Mouse (Mus musculus): ENCODE results near the gene Ssu2. TPM values are rescaled to one million over a fixed set of nuclear protein-coding genes. Genes with fewer than 3 reads are reported as not detected.

The Ssu2 gene
- polyA plus RNA-seq, 1 experiment from 2014 or later, result 1.8 TPM

GRCm38 (mm10) chr6:112382990-112383685 lies 4.7 kb downstream of the Ssu2 start:
- H3K4me3 ChIP-seq (replicated peaks), result no peak overlapping the region
- no peak overlapping the region for H3K9ac ChIP-seq
- peaks cover 4% of the 10 kb centered on the region; the same call in 1 of the 2 replicates for H3K4me1 ChIP-seq
- no peaks in the 10 kb centered on the region for H3K9me3 ChIP-seq (replicated peaks)
- H3K27ac ChIP-seq (replicated peaks), result no peak overlapping the region
- no peak overlapping the region for H3K4me2 ChIP-seq (replicated peaks)
- H3K36me3 ChIP-seq, result no peaks in the 10 kb centered on the region
- no peaks in the 10 kb centered on the region for H3K27me3 ChIP-seq
- 71% methylated on average over 8 of the region's 8 CpGs for WGBS
- ATAC-seq (ENCODE audit: insufficient number of reproducible peaks, low FRiP score, low TSS enrichment, low read depth), result peak; percentile 58

DNA sequence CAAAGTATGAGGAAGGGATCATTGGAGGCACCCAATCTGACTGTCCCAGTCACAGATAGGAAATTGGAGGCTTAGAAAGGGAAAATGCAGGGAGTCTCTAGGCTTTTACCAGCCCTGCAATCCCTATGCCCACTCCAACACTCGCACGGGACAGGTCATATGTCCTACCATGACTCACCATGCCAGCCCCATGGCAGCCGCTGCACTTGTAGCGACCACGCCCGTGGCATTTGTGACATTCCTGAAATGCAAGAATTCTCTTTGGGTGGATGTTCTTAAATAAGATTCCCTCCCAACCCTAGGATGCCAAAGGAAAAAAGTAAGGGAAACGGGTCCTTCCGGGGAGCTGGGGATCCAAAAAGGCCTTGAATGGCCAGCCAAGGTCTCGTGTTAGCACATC lies 8.8 kb downstream of the Ssu2 start:
- Histone ChIP-seq H3K9ac (no peak overlapping the region), H3K27ac (replicated peaks) (no peak overlapping the region), H3K36me3 (no peaks in the 10 kb centered on the region), H3K9me3 (replicated peaks) (no peaks in the 10 kb centered on the region), H3K4me1 (peaks cover 4% of the 10 kb centered on the region; the same call in 1 of the 2 replicates), H3K4me2 (replicated peaks) (no peak overlapping the region), H3K27me3 (0 out of 2 replicates have a peak, but pooled peaks cover 6% of the 10 kb centered on the region), H3K4me3 (replicated peaks) (no peak overlapping the region)
- no peak for ATAC-seq (ENCODE audit: insufficient number of reproducible peaks, low FRiP score, low TSS enrichment, low read depth)
- 82% methylated on average over 9 of the region's 9 CpGs for WGBS

DNA sequence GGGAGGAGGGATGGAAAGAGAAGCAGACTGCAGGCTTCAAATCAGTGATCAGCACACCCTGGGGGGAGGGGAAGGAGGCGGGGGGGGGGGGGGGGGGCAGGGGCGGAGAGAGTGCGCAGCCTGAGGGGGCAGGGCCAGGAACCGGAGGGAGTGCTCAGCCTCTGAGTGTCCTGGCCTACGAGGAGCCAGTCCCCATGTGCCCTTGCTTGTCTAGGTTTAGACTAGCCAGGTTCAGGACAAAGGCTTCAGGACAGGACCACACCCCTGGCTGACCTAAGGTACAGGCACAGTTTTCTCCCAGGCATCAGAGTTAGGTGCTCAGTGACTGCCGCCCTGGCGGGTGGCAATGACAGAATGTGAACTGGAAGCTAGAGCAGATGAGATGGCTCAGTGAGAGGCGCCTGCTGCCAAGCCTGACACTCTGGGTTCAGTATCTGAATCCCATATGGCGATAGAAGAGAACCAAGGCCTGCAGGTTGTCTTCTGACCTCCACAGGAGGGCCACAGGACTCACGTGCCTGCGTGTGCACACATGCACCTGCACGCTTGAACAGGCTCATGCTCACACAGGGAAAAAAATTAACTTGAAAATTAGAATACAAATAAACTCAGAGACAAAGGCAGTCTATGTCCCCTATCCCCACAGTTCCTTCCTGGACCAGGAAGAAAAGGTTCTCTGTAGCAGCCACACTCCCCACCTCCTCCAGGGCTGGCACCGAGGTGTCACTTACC lies 12.0 kb downstream of the Ssu2 start:
- Histone ChIP-seq H3K36me3 (no peaks in the 10 kb centered on the region), H3K27ac (replicated peaks) (no peak overlapping the region), H3K4me2 (replicated peaks) (no peak overlapping the region), H3K9me3 (replicated peaks) (no peaks in the 10 kb centered on the region), H3K4me1 (no peaks in the 10 kb centered on the region), H3K4me3 (replicated peaks) (no peak overlapping the region), H3K27me3 (0 out of 2 replicates have a peak, but pooled peaks cover 6% of the 10 kb centered on the region), H3K9ac (no peak overlapping the region)
- WGBS, result 50% methylated on average over 11 of the region's 13 CpGs
- ATAC-seq (ENCODE audit: insufficient number of reproducible peaks, low FRiP score, low TSS enrichment, low read depth), result no peak

DNA sequence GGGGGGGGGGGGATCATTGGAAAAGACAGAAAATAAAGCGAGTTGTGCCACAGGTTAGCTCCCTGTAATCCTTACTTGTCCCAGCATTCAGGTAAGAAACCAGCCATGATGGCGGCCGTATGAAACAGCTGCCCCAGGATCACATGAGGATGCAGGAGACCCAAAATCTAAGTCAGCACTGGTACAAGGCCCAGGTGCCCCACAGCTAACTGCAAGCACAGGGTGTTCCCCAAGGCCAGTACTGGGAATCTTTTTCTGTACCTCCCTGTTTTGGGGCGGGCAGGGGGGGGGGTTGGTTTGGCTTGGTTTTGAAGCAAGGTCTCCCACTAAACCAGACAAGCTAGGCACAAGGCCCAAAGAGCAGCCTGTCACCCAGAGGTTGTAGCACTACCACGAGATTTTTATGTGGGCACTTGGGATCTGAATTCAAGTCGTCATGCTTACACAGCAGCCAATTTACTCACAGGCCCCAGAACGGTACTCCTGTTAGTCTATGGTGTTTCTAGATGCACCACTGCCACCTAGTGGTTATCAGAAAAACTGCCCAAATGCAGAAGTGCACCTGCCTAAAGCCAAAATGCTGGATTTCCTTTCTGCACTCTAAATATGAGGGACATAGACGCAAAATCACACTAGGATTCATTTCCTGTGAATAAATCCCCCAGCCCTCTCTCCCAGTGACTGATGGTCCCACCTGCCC lies 13.8 kb downstream of the Ssu2 start:
- no peak overlapping the region for H3K4me2 ChIP-seq (replicated peaks)
- H3K36me3 ChIP-seq, result no peaks in the 10 kb centered on the region
- H3K27me3 ChIP-seq, result 0 out of 2 replicates have a peak, but pooled peaks cover 6% of the 10 kb centered on the region
- no peaks in the 10 kb centered on the region for H3K4me1 ChIP-seq
- H3K4me3 ChIP-seq (replicated peaks), result no peak overlapping the region
- no peak overlapping the region for H3K9ac ChIP-seq
- no peak overlapping the region for H3K27ac ChIP-seq (replicated peaks)
- ATAC-seq (ENCODE audit: insufficient number of reproducible peaks, low FRiP score, low TSS enrichment, low read depth), result no peak
- 42% methylated on average over 8 of the region's 8 CpGs for WGBS
- no peaks in the 10 kb centered on the region for H3K9me3 ChIP-seq (replicated peaks)

DNA sequence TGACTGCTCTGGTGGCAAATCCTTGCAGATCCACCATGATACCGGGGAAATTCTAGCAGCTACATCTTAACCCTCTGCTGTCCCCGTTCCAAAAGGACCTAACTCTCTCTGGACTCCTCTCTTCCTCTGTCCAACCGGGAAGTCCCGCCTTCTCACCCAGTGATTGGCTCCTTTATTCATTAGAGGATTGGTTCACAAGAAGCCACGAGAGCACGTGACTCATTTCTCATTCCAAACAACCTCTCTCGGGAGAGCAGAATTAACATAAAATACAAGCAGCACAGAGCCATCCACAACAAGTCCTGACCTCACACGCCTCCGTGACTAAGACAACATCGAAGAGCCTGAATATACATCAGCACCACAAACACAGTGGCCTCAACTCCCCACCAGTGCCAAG lies 22.5 kb downstream of the Ssu2 start:
- no peaks in the 10 kb centered on the region for H3K27me3 ChIP-seq
- H3K4me3 ChIP-seq (replicated peaks), result no peak overlapping the region
- H3K4me1 ChIP-seq, result peaks cover 7% of the 10 kb centered on the region
- no peak overlapping the region for H3K9ac ChIP-seq
- H3K9me3 ChIP-seq (replicated peaks), result no peaks in the 10 kb centered on the region
- no peak overlapping the region for H3K27ac ChIP-seq (replicated peaks)
- no peaks in the 10 kb centered on the region for H3K36me3 ChIP-seq
- no peak for ATAC-seq (ENCODE audit: insufficient number of reproducible peaks, low FRiP score, low TSS enrichment, low read depth)
- no peak overlapping the region for H3K4me2 ChIP-seq (replicated peaks)
- 78% methylated on average over 10 of the region's 10 CpGs for WGBS

DNA sequence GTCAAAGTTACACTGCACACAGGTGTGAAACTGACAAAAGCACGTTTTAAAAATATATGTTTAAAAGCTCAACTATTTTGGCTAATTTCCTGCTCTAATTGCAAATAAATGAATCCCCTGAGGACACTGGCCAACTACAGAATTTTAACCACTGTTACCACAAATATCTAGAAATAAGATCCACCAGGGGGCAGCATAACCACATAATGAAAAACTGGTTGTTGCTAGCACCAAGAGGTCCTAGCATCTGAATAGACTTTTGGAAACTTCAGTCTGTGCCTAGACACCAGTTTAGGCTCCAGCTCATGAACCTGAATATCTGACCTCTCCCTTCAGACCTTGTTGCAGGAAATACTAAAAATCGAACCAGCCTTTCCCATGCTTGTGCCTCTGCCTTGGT lies 23.2 kb downstream of the Ssu2 start:
- Histone ChIP-seq H3K9ac (no peak overlapping the region), H3K4me1 (peaks cover 12% of the 10 kb centered on the region), H3K4me2 (replicated peaks) (no peak overlapping the region), H3K9me3 (replicated peaks) (no peaks in the 10 kb centered on the region), H3K4me3 (replicated peaks) (no peak overlapping the region), H3K27me3 (no peaks in the 10 kb centered on the region), H3K27ac (replicated peaks) (no peak overlapping the region), H3K36me3 (no peaks in the 10 kb centered on the region)
- ATAC-seq (ENCODE audit: insufficient number of reproducible peaks, low FRiP score, low TSS enrichment, low read depth), result no peak
- 41% methylated on average over 2 of the region's 2 CpGs for WGBS

GRCm38 (mm10) chr6:112362349-112362958 lies 25.4 kb downstream of the Ssu2 start:
- Histone ChIP-seq H3K9me3 (replicated peaks) (no peaks in the 10 kb centered on the region), H3K27me3 (no peaks in the 10 kb centered on the region), H3K9ac (no peak overlapping the region), H3K4me3 (replicated peaks) (no peak overlapping the region), H3K4me2 (replicated peaks) (no peak overlapping the region), H3K4me1 (peaks cover 16% of the 10 kb centered on the region), H3K27ac (replicated peaks) (no peak overlapping the region), H3K36me3 (no peaks in the 10 kb centered on the region)
- ATAC-seq (ENCODE audit: insufficient number of reproducible peaks, low FRiP score, low TSS enrichment, low read depth), result no peak
- 43% methylated on average over 6 of the region's 6 CpGs for WGBS

GRCm38 (mm10) chr6:112360676-112361075 lies 27.1 kb downstream of the Ssu2 start:
- Histone ChIP-seq H3K4me2 (replicated peaks) (no peak overlapping the region), H3K4me1 (peaks cover 16% of the 10 kb centered on the region), H3K9ac (no peak overlapping the region), H3K27me3 (no peaks in the 10 kb centered on the region), H3K36me3 (no peaks in the 10 kb centered on the region), H3K27ac (replicated peaks) (peak overlapping the region; percentile 55), H3K9me3 (replicated peaks) (no peaks in the 10 kb centered on the region), H3K4me3 (replicated peaks) (no peak overlapping the region)
- ATAC-seq (ENCODE audit: insufficient number of reproducible peaks, low FRiP score, low TSS enrichment, low read depth), result no peak
- WGBS, result 49% methylated on average over 8 of the region's 8 CpGs

GRCm38 (mm10) chr6:112359341-112359740 lies 28.5 kb downstream of the Ssu2 start:
- Histone ChIP-seq H3K4me3 (replicated peaks) (no peak overlapping the region), H3K27me3 (no peaks in the 10 kb centered on the region), H3K4me2 (replicated peaks) (no peak overlapping the region), H3K27ac (replicated peaks) (no peak overlapping the region), H3K9me3 (replicated peaks) (no peaks in the 10 kb centered on the region), H3K9ac (no peak overlapping the region), H3K36me3 (no peaks in the 10 kb centered on the region), H3K4me1 (peaks cover 16% of the 10 kb centered on the region)
- 50% methylated on average over 1 of the region's 1 CpGs for WGBS
- no peak for ATAC-seq (ENCODE audit: insufficient number of reproducible peaks, low FRiP score, low TSS enrichment, low read depth)

DNA sequence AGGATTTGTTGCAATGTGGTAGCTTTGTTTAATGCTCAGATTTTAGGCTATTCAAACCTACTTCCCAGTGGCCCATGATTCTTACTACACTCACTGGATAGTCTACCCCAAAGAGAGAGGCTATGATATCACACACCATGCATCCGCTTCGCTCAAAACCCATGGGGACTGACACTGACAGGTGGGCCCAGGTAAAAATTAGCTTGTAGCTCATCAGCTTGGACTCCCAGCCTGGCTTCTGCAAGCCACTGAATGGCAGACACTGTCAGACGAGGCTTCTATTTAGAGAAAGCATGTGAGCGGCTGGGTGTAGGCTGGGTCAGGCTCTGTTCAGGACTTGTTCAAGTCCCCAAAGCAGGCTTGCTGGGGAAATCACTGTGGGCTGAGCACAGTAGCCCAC lies 37.4 kb downstream of the Ssu2 start:
- Histone ChIP-seq H3K4me2 (replicated peaks) (no peak overlapping the region), H3K36me3 (no peaks in the 10 kb centered on the region), H3K4me3 (replicated peaks) (no peak overlapping the region), H3K9ac (no peak overlapping the region), H3K4me1 (no peaks in the 10 kb centered on the region), H3K27ac (replicated peaks) (no peak overlapping the region), H3K27me3 (no peaks in the 10 kb centered on the region), H3K9me3 (replicated peaks) (no peaks in the 10 kb centered on the region)
- WGBS, result 84% methylated on average over 4 of the region's 4 CpGs
- no peak for ATAC-seq (ENCODE audit: insufficient number of reproducible peaks, low FRiP score, low TSS enrichment, low read depth)

- no peaks in the 10 kb centered on the region for H3K27me3 ChIP-seq
- H3K4me1 ChIP-seq, result peaks cover 8% of the 10 kb centered on the region
- 79% methylated on average over 4 of the region's 4 CpGs for WGBS
Observed at GRCm38 (mm10) chr6:112339016-112339415, 48.8 kb downstream of the Ssu2 start.

More at GRCm38 (mm10) chr6:112339016-112339415, 48.8 kb downstream of the Ssu2 start:
- Histone ChIP-seq H3K9me3 (replicated peaks) (no peaks in the 10 kb centered on the region), H3K4me3 (replicated peaks) (no peak overlapping the region), H3K36me3 (no peaks in the 10 kb centered on the region), H3K4me2 (replicated peaks) (no peak overlapping the region), H3K27ac (replicated peaks) (no peak overlapping the region), H3K9ac (no peak overlapping the region)
- no peak for ATAC-seq (ENCODE audit: insufficient number of reproducible peaks, low FRiP score, low TSS enrichment, low read depth)

Measured in embryonic facial prominence, embryonic 15.5 days (tissue).